Mouse (Mus musculus) heart, postnatal 10 days (tissue): ENCODE results near the gene Jam3. TPM values are rescaled to one million over a fixed set of nuclear protein-coding genes. Genes with fewer than 3 reads are reported as not detected.

ENCODE experiments used
- DNase-seq, 2 experiments: peaks; one replicate each; pipeline ENCODE4 v3.0.0; 2021
- intact Hi-C: fragments of 180-260 bp; cut with DNase I; formaldehyde crosslinking; loops from one replicate; pipeline ENCODE4 v1.15.1; 2025
- total RNA-seq, 2 experiments: library from RNA; stranded (reverse); gene quantifications; 2 replicates each; pipeline ENCODE4 v1.2.3; 2021

The Jam3 gene
- total RNA-seq, 2 experiments from 2014 or later = 21.0 to 22.7 TPM

DNA sequence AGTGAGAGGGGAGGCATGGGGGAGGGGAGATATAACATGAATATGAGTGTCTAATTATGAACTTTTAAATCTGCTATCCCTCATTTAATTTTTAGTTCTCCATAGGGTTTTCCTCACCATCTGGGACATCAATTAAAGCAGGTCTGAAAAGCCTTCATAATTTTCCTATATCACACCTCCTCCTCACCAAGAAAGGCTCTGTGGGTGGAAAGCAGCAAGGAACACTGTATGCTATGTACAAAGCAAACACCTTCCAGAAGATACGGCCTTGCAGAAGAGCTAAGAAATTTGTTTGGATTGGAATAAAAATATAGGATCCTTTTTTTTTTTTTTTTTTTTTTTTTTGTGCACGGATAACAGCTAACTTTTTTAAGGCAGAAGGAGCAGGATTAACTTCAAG, 31.3 kb downstream of the Jam3 start:
- no peak for DNase-seq
- intact Hi-C loops = no loop called here

DNA sequence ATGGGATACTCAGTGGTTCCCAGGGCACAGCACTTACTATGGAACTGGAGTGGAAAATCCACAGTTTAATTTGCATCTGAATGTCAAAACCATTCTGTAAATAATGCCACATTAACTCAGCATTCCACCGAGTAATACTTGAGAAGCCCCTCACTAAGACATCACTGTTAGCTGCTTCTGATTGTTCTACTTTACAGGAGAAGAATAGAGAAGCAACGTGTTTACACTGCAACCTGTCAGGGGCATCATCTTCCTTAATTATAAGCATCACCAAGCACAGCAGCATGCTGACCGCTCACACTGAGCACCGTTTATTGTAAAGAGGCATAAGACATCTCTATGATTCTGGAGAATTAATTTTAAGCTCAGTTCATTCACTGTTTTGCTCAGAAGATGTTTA, 32.3 kb downstream of the Jam3 start:
- intact Hi-C loops = no loop called here
- no peak for DNase-seq

DNA sequence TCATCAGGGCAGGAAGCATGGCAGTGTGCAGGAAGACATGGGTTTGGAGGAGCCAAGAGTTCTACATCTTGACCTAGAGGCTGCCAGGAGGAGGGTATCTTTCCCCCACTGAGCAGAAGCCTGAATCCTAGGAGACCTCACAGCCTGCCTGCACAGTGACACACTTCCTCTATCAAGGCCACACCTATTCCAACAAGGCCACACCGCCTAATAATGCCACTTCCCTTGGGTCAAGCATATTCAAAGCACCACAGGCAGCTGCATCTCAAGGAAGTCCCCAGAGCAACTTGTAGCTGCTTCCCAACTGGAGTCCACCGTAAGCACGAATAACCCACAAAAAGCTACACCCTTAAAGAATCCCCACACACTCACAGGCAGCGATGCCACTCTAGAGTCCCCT, 33.1 kb downstream of the Jam3 start:
- no peak for DNase-seq
- intact Hi-C loops = no loop called here

DNA sequence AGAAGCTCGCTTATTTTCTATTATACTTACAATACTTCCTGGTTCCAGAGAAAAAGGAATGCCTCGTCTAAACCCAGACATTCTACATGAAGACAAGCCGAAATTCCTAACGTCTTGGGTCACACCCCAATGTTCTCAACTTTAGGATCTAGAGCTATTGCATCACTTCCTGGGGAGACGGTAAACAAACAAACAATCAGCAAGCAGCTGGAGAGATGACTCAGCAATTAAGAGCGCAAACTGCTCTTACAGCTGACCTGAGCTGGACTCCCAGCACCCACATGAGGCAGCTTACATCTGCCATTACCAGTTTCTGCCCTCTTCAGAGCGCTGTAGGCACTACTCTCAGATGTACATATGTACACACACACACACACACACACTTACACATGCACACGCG, 34.0 kb downstream of the Jam3 start:
- DNase-seq = no peak
- intact Hi-C loops = no loop called here

DNA sequence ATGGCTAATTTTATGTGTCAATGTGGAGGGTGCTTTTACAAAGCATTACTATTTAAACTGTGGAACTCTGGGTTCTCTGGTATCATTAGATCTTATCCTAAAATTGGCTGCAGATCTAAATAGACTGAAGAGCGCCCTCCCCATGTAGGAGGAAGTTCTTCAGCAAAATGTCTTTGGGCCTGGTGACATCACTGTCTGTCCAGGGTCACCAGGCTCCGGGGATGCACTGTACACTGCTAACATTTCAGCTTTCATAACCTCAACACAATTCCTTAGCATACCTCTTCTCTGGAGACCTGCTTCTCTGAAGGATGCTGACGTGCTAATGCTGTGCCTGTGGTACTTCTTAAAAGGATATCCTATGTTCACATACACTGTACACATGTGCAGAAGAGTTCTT, 43.5 kb downstream of the Jam3 start:
- intact Hi-C loops = no loop called here
- DNase-seq = no peak

DNA sequence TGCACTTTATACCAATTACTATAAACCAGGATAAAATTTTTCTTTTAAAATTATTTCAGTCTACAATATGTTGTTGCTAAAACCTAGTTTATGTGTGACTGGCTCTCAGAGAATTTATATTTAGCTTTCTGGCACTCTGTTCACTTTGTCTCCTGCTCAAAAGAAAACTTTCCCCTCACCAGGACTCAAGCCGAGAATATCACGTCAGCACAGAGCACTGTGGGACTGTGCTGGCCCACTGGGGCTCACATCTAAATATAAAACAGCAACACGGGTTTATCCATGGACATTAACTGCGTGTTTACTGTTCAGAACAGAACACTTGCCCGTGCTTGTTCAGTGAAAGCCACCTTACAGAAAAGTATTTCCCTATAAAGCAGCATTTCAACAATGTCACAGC, 44.5 kb downstream of the Jam3 start:
- intact Hi-C loops = no loop called here
- DNase-seq = peak; percentile 62 to 70

DNA sequence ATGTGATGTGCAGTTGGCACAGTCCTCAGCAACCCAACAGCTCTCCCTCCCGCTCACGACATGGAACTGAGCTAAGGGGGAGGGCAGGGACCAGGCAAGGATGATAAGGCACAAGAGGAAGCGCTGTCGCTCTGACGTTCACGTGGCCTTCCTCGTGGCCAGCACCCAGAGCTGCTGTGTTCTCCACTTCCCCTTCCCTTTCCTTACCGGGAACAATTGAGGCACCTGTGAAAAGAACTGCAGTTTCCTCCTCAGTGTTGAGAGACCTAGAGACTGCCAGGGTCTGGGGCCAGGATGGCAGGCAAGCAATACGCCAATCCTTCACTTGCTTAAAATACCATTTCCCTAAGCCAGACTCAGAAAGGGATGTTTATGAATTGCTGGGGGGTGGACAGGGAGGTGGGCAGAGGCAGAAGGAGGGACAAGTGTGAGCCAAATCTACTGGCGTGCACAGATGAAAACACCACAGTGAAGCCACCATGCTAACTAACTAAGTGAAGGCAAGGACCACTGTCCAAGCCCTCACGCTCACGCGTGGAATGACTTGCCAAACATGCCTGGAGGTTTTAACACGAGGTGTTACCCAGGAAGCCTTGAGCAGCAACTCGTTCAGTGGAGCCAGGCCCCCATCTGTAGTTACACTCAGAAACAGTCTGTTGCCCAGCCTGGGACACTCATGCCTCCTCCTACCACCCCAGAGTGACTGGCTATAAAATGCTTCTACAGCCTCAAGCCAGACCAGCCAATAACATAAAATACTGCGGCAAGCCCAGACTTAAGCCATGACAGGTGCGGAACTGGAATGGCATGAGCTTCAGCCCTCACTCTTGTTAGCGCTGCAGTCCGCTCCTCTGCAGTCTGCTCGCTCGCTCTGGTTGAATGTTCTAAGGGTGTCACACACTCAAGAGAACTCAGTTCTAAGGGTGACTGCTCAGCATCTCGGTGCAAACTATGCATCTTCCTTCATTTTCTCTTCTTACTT, 45.4 kb downstream of the Jam3 start:
- intact Hi-C loops = loop anchor here (5.0 kb wide), 3 partner anchors 47 to 187 kb away; partner anchors contain the start of genes Igsf9b and Jam3

DNA sequence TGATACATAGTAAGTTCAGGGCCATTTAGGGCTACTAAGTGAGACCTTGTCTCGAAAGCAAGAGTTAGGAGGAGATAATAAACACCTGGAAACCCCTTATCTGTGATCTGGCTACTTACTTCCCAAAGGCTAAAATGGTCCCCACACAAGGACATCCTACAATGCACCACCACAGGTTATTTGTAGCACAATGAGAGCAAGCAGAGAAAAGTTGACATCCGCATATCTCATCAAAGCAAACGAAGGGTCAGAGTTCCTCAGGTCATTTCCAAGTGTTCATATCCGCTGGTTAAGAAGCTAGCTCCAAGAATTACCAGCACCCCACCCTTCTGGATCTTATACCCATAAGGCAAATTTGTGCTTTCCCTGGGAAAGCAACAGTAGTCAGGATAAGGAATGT, 46.8 kb downstream of the Jam3 start:
- intact Hi-C loops = loop anchor here (5.0 kb wide), 3 partner anchors 49 to 189 kb away; partner anchors contain the start of genes Igsf9b and Jam3
- no peak for DNase-seq

More for the DNA sequence above, 45.4 kb downstream of the Jam3 start:
- DNase-seq = peak; percentile 80 to 81

DNA sequence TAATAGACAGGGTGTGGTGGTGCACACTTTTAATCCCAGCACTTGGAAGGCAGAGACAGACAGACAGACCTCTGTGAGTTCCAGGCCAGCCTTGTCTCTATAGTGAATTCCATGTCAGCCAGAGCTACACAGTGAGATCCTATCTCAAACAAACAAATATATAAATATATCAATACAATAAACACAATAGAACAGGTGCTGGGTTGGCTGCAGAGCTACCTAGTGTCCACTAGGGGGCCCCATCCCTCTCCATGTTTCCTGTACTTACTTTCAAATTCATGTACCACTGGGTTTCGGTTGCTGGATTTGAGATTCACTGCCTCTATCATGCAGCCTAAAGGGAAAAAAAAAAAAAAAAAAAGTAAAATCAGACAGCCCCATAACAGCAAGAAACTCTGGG, 49.1 kb downstream of the Jam3 start:
- intact Hi-C loops = loop anchor here (1.0 to 5.0 kb wide), 6 partner anchors 29 to 221 kb away; partner anchors contain the start of genes Igsf9b and Jam3
- peak; percentile 60 to 74 for DNase-seq

DNA sequence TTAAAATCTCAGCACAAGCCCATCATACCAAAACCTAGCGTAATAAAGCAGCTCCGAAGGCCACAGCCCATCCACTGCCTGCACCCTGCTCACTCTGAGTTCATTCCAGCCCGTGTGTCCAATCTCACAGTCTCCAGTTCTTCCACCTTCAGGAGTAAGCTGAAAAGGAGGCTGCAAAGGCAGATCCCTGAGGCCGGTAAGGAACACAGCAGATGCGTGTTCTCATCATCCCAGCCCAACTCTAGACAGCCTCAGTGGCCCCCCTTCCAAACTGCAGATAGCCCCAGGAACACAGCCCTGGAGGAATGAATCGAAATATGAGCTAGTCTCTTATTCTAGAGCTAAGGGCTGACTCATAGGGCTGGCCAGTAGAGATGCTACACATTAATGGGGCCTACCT, 53.8 kb downstream of the Jam3 start:
- intact Hi-C loops = no loop called here
- no peak for DNase-seq

DNA sequence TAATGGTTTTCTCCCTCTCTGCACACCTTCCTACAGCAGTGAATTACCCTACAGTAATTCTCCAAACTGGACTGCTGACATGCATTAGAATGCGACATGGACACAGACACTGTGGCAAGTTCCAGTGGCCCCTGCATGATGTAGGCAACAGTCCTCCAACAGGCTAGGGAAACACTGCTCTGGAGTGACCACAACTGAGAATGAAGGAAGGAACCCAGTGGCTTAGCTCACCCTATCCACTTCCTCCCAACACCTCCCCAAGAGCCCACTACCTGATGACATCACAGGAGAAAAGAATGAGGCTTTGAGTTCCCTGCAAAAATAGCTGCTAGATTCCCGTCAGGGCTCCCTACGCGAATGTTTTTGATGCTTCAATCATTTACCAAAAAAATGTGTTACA, 55.7 kb downstream of the Jam3 start:
- no peak for DNase-seq
- intact Hi-C loops = no loop called here

DNA sequence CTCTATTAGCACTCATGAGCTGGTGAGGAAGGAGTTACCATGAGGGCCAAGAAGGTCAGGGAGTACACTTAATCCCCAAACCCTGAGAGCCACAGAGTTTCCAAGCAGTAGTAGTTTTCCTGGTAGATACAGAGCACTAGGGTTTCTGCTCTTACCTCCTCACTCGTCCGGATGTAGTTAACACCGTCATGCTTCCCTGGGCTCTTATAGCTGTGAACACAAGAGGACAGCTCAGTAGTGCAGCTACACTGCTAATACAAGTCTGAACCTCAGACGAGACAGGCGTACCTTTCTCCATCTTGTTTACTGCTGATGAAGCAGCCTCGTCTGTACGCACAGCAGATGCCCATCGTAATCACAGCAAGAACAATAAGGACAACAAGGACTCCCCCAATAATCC, 56.7 kb downstream of the Jam3 start:
- DNase-seq = no peak
- intact Hi-C loops = no loop called here

DNA sequence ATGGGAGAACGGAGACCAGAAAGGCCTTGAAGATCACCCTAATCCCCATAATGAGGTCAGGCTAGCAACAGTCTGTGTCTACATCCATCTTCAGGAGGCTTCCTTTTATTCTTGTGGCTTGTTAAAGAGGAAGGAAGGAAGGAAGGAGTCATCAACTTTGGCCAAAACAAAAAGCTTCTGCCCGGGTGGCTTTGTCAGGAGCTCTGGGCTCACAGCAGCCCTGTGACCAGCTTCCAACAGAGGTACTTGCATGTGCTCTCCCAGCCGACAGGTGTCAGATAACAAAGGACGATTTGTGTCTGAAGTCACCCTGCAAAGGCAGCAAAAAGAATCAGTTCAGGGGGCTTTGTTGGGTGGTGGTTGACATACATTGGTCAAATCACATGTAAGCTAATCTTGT, 57.1 kb downstream of the Jam3 start:
- intact Hi-C loops = no loop called here
- DNase-seq = peak in 1 of 2 experiments; percentile 21

DNA sequence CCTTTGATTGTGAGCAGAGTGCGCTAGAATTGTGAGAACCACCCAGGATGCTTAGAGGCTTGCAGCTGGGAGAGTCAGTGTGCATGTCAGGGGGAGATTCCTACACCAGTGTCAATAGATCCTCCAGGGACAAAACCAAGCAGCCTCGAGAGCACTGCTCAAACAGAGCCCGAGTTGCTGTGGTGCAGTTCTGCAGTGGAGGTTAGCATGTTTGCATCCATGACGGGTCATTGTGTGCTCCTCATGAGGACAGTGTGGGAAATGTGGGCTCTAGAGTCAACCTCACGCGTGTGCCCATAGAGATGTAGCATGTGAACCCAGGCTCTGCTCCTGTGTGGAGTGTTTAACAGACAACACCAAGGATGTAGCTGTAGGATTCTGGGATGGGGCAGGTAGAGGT, 62.3 kb downstream of the Jam3 start:
- intact Hi-C loops = no loop called here
- DNase-seq = no peak

DNA sequence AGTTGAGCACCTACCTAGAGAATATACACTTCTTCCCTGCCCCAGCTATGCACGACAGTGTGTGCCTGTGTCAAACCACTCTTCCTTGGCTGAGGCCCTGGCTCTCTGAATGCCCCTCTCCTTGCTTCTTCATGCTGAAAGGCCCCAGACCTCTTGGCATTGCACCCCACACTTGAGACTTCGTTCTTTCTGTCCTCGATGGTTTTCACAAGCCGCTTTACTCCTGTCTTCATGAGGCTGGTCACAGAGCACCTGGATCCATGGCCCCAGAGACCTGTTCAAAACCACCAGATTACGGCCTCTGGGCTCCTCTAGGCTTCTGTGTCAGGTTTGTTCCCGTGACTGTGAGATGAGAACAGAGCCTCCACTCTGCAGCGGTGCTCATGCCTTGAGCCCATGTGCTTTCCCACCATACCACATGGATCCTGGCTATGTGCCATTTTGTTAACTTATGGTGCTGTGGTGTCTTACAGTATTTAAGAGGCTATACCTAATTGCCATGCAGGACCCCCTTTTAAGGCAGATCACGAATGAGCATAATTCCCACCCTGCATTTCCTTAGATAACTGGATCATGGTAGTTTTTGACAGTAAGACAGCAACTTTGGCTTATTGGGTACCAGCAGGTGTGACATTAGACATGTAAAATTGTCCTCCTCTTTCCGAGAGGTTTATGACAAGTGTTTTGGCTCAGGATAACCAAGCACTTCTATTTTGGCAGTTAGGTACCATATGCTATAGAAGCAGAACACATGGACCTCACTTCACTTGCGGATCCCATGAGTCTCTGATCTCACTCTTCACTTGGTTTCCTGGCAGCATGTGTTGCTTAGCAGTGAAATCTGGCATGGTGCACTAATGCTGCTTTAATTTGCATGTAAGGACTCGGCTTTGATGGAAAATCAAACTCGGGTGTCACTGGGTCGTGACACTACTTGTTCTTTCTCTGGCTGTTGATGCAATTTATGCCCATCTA, 64.1 kb downstream of the Jam3 start:
- no peak for DNase-seq
- intact Hi-C loops = no loop called here

DNA sequence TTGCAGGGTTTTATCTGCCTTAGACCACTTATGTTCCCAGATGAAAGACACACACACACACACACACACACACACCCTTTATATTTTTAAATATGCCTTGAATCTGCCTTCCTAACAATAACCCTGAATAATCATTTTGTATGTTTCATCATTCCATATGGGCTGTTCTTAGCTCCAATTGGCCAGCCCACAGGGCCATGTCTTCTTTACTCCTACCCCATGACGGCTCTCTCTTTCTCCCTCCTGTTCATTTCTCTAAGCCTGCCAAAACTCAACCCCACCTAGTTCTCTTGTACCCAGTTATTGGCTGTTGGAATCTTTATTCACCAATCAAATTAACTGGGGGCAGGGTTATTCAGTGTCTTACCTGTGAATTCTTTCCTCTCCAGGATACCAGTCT, 65.1 kb downstream of the Jam3 start:
- DNase-seq = no peak
- intact Hi-C loops = no loop called here

DNA sequence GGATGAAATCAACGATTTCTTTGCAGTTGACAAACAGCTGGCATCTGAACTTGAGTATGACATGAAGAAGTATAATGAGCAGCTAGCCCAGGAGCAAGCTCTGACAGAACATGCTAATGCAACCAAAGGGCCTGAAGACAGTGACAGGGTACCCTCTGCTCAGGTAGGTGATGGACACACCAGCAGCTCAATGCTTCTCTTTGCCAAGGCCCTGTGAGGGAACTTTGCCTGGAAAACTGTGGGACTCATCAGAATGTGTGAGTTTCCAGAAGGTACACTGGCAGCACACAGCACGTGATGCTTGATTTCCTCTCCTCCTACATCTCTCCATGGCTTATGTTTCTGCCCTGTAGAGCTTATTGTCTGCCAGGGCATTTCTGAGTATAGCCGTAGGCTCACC, 67.8 kb downstream of the Jam3 start:
- DNase-seq = no peak
- intact Hi-C loops = no loop called here

DNA sequence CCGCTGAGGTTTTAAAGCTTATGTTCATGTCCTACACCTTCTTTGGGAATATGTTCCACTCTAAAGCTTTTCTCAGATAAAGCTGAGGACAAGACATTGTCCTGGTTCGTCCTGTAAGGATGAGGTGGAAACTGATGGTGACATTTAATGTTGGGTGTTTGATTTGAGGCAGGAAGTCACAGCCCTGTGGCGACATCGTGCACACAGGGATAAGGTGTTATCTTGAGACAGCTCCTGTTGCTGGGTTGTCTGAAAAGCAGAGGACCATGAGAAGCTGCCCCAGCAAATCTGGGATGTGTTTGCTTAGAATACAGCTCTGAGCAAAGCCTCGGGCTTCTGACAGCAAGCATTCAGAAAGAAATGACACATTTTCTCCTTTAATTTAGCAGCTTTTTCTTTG, 69.0 kb downstream of the Jam3 start:
- intact Hi-C loops = no loop called here
- DNase-seq = no peak

DNA sequence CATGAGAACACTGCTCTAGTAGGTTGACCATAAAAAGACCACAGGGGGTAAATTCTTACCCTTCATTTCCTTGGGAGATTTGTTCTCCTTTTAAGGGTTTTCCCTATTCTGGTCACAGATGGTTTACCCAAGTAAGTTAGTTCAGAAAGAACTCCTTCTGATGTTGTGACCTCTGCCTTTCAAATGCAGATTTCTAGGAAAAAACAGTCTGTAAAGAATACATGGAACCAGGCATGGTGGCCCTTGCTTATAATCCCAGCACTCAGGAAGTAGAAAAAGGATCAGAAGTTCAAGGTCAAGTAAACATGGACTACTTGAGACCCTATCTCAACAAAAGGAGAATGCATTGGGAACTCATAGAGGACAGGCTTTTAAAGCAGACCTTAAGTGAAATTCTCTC, 79.4 kb downstream of the Jam3 start:
- intact Hi-C loops = loop anchor here (2.0 to 5.0 kb wide), 2 partner anchors 101 to 211 kb away; no protein-coding TSS in a partner anchor
- DNase-seq = no peak

DNA sequence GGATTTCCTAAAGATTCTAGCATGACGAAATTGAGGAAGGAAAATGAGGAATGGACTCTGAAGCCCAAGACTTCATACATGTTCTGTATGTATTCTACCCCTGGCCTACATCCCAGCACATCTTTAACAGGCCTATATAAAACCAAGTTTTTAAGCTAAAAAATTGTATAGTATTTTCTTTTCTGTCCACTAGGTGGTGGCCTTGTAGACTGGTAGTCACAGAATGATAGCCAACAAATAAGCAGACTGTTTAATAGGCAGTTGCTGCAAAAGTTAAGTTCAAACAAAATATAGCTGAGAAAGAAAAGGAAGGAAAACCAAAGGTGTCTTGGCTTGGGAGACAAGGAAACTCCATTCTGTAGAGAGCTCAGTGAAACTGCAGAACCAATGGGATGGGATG, 80.5 kb downstream of the Jam3 start:
- no peak for DNase-seq
- intact Hi-C loops = loop anchor here (2.0 to 5.0 kb wide), 3 partner anchors 102 to 253 kb away; no protein-coding TSS in a partner anchor

DNA sequence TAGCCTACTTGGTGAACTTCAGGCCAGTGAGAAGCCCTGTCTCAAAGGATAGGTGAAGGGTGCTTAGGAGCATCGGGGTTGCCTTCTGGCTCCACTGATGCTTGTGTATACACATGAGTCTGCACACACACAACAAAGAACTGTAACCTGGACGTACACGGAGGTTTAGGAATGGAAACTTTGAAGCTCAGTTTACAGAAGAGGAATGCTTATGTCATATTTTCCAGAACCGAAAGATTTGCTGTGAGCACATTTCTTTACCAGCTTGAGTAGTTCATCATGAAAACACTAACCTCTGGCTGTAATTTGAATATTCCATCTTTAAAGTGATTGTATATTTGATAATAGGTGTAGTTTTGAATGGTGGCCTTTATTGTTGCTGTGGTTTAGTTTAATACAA, 84.3 kb downstream of the Jam3 start:
- DNase-seq = no peak
- intact Hi-C loops = loop anchor here (5.0 kb wide), 1 partner anchor 256 kb away; no protein-coding TSS in a partner anchor
